Mouse (Mus musculus): Measurements from ENCODE around the gene Ror1. TPM values are rescaled to one million over a fixed set of nuclear protein-coding genes. Genes with fewer than 3 reads are reported as not detected.
A peak's percentile ranks its signal among the peaks of the same experiment; 100 is the strongest.

Gene Ror1
- polyA plus RNA-seq (2015; fragmentation: Nextera tagmentation; extraction: Ambion mirVana) = 1.5 TPM in 2 replicates

- Histone ChIP-seq H3K9ac (ENCODE audit: low read depth, low read length) (peak within 1 kb of the TSS; percentile 77), H3K4me1 (ENCODE audit: control insufficient read depth, insufficient read depth, low read depth, low read length) (peaks cover 3% of the 10 kb centered on the region; the same call in 1 of the 2 replicates)
These were observed at the start of gene Ror1 for GRCm38 (mm10) chr4:100095685-100096595. TSS of gene Ror1 (plus strand) at chr4:100095791.

GRCm38 (mm10) chr4:100047066-100047465 lies 48.5 kb upstream of the Ror1 start:
- H3K9me3 ChIP-seq (ENCODE audit: control insufficient read depth, low read length) = no peaks in the 10 kb centered on the region
- H3K9ac ChIP-seq (ENCODE audit: low read depth, low read length) = no peak overlapping the region
- ATAC-seq = no peak
- no peak overlapping the region for H3K4me3 ChIP-seq (ENCODE audit: low read length)
- no peaks in the 10 kb centered on the region for H3K36me3 ChIP-seq (ENCODE audit: control insufficient read depth, insufficient read depth, low read length)
- WGBS = 15% methylated on average over 6 of the region's 6 CpGs
- H3K27ac ChIP-seq (ENCODE audit: low read depth, low read length) = no peak overlapping the region
- no peaks in the 10 kb centered on the region for H3K4me1 ChIP-seq (ENCODE audit: control insufficient read depth, insufficient read depth, low read depth, low read length)
- H3K27me3 ChIP-seq (replicated peaks; ENCODE audit: control insufficient read depth, insufficient read depth, low read length) = no peaks in the 10 kb centered on the region
- no peak overlapping the region for H3K4me2 ChIP-seq (ENCODE audit: low read length)

More at GRCm38 (mm10) chr4:100095685-100096595, at the start of gene Ror1:
- H3K4me3 ChIP-seq (ENCODE audit: low read length) = peak within 1 kb of the TSS; percentile 77
- H3K27ac ChIP-seq (ENCODE audit: low read depth, low read length) = peak within 1 kb of the TSS; percentile 79
- H3K36me3 ChIP-seq (ENCODE audit: control insufficient read depth, insufficient read depth, low read length) = no peaks in the 10 kb centered on the region
- H3K4me2 ChIP-seq (ENCODE audit: low read length) = peak within 1 kb of the TSS; percentile 98
- 0% methylated on average over 53 of the region's 76 CpGs for whole genome bisulfite sequencing
- peak; percentile 96 for ATAC-seq
- H3K27me3 ChIP-seq (replicated peaks; ENCODE audit: control insufficient read depth, insufficient read depth, low read length) = no peaks in the 10 kb centered on the region
- H3K9me3 ChIP-seq (ENCODE audit: control insufficient read depth, low read length) = no peaks in the 10 kb centered on the region

- no peak for ATAC-seq
- Histone ChIP-seq H3K4me3 (ENCODE audit: low read length) (no peak overlapping the region), H3K4me2 (ENCODE audit: low read length) (no peak overlapping the region), H3K4me1 (ENCODE audit: control insufficient read depth, insufficient read depth, low read depth, low read length) (no peaks in the 10 kb centered on the region), H3K27me3 (replicated peaks; ENCODE audit: control insufficient read depth, insufficient read depth, low read length) (no peaks in the 10 kb centered on the region), H3K9me3 (ENCODE audit: control insufficient read depth, low read length) (no peaks in the 10 kb centered on the region), H3K9ac (ENCODE audit: low read depth, low read length) (no peak overlapping the region), H3K36me3 (ENCODE audit: control insufficient read depth, insufficient read depth, low read length) (no peaks in the 10 kb centered on the region), H3K27ac (ENCODE audit: low read depth, low read length) (no peak overlapping the region)
- WGBS = 72% methylated on average over 7 of the region's 7 CpGs
These were observed 47.1 kb upstream of the Ror1 start for GRCm38 (mm10) chr4:100048351-100048950.

GRCm38 (mm10) chr4:100051767-100052166 lies 43.8 kb upstream of the Ror1 start:
- H3K4me3 ChIP-seq (ENCODE audit: low read length) = no peak overlapping the region
- no peaks in the 10 kb centered on the region for H3K9me3 ChIP-seq (ENCODE audit: control insufficient read depth, low read length)
- H3K4me2 ChIP-seq (ENCODE audit: low read length) = no peak overlapping the region
- no peaks in the 10 kb centered on the region for H3K4me1 ChIP-seq (ENCODE audit: control insufficient read depth, insufficient read depth, low read depth, low read length)
- H3K27ac ChIP-seq (ENCODE audit: low read depth, low read length) = no peak overlapping the region
- H3K9ac ChIP-seq (ENCODE audit: low read depth, low read length) = no peak overlapping the region
- no peak for ATAC-seq
- H3K36me3 ChIP-seq (ENCODE audit: control insufficient read depth, insufficient read depth, low read length) = no peaks in the 10 kb centered on the region
- H3K27me3 ChIP-seq (replicated peaks; ENCODE audit: control insufficient read depth, insufficient read depth, low read length) = no peaks in the 10 kb centered on the region

- no peak overlapping the region for H3K4me2 ChIP-seq (ENCODE audit: low read length)
- no peaks in the 10 kb centered on the region for H3K36me3 ChIP-seq (ENCODE audit: control insufficient read depth, insufficient read depth, low read length)
- no peaks in the 10 kb centered on the region for H3K27me3 ChIP-seq (replicated peaks; ENCODE audit: control insufficient read depth, insufficient read depth, low read length)
- no peak overlapping the region for H3K9ac ChIP-seq (ENCODE audit: low read depth, low read length)
- H3K9me3 ChIP-seq (ENCODE audit: control insufficient read depth, low read length) = no peaks in the 10 kb centered on the region
- 76% methylated on average over 3 of the region's 3 CpGs for WGBS
- H3K4me3 ChIP-seq (ENCODE audit: low read length) = no peak overlapping the region
- no peak overlapping the region for H3K27ac ChIP-seq (ENCODE audit: low read depth, low read length)
- no peak for ATAC-seq
- no peaks in the 10 kb centered on the region for H3K4me1 ChIP-seq (ENCODE audit: control insufficient read depth, insufficient read depth, low read depth, low read length)
These were observed 43.3 kb upstream of the Ror1 start for GRCm38 (mm10) chr4:100052258-100052657.

GRCm38 (mm10) chr4:100056046-100056445 lies 39.5 kb upstream of the Ror1 start:
- Histone ChIP-seq H3K9me3 (ENCODE audit: control insufficient read depth, low read length) (no peaks in the 10 kb centered on the region), H3K9ac (ENCODE audit: low read depth, low read length) (no peak overlapping the region), H3K36me3 (ENCODE audit: control insufficient read depth, insufficient read depth, low read length) (no peaks in the 10 kb centered on the region), H3K4me2 (ENCODE audit: low read length) (no peak overlapping the region), H3K27ac (ENCODE audit: low read depth, low read length) (no peak overlapping the region), H3K4me3 (ENCODE audit: low read length) (no peak overlapping the region), H3K27me3 (replicated peaks; ENCODE audit: control insufficient read depth, insufficient read depth, low read length) (no peaks in the 10 kb centered on the region), H3K4me1 (ENCODE audit: control insufficient read depth, insufficient read depth, low read depth, low read length) (no peaks in the 10 kb centered on the region)
- WGBS = 68% methylated on average over 9 of the region's 9 CpGs
- no peak for ATAC-seq

GRCm38 (mm10) chr4:100056446-100056845 lies 39.1 kb upstream of the Ror1 start:
- Histone ChIP-seq H3K4me2 (ENCODE audit: low read length) (no peak overlapping the region), H3K36me3 (ENCODE audit: control insufficient read depth, insufficient read depth, low read length) (no peaks in the 10 kb centered on the region), H3K4me3 (ENCODE audit: low read length) (no peak overlapping the region), H3K4me1 (ENCODE audit: control insufficient read depth, insufficient read depth, low read depth, low read length) (no peaks in the 10 kb centered on the region), H3K27ac (ENCODE audit: low read depth, low read length) (no peak overlapping the region), H3K27me3 (replicated peaks; ENCODE audit: control insufficient read depth, insufficient read depth, low read length) (no peaks in the 10 kb centered on the region), H3K9ac (ENCODE audit: low read depth, low read length) (no peak overlapping the region), H3K9me3 (ENCODE audit: control insufficient read depth, low read length) (no peaks in the 10 kb centered on the region)
- WGBS = 76% methylated on average over 4 of the region's 4 CpGs
- ATAC-seq = no peak

- Histone ChIP-seq H3K4me3 (ENCODE audit: low read length) (no peak overlapping the region), H3K4me2 (ENCODE audit: low read length) (no peak overlapping the region), H3K4me1 (ENCODE audit: control insufficient read depth, insufficient read depth, low read depth, low read length) (no peaks in the 10 kb centered on the region), H3K36me3 (ENCODE audit: control insufficient read depth, insufficient read depth, low read length) (no peaks in the 10 kb centered on the region), H3K27ac (ENCODE audit: low read depth, low read length) (no peak overlapping the region), H3K9me3 (ENCODE audit: control insufficient read depth, low read length) (no peaks in the 10 kb centered on the region), H3K27me3 (replicated peaks; ENCODE audit: control insufficient read depth, insufficient read depth, low read length) (no peaks in the 10 kb centered on the region), H3K9ac (ENCODE audit: low read depth, low read length) (no peak overlapping the region)
- no peak for ATAC-seq
- 90% methylated on average over 13 of the region's 13 CpGs for WGBS
These were observed 38.2 kb upstream of the Ror1 start for GRCm38 (mm10) chr4:100057381-100057780.

GRCm38 (mm10) chr4:100058631-100059030 lies 37.0 kb upstream of the Ror1 start:
- Histone ChIP-seq H3K4me1 (ENCODE audit: control insufficient read depth, insufficient read depth, low read depth, low read length) (no peaks in the 10 kb centered on the region), H3K4me3 (ENCODE audit: low read length) (no peak overlapping the region), H3K4me2 (ENCODE audit: low read length) (no peak overlapping the region), H3K36me3 (ENCODE audit: control insufficient read depth, insufficient read depth, low read length) (no peaks in the 10 kb centered on the region), H3K27ac (ENCODE audit: low read depth, low read length) (no peak overlapping the region), H3K9ac (ENCODE audit: low read depth, low read length) (no peak overlapping the region), H3K27me3 (replicated peaks; ENCODE audit: control insufficient read depth, insufficient read depth, low read length) (no peaks in the 10 kb centered on the region), H3K9me3 (ENCODE audit: control insufficient read depth, low read length) (no peaks in the 10 kb centered on the region)
- 92% methylated on average over 5 of the region's 5 CpGs for WGBS
- ATAC-seq = no peak

All from hindbrain, embryonic 16.5 days (tissue).